Mouse (Mus musculus) lung, adult 2 months (tissue): ENCODE results near the gene Gpr108.

Source experiments
- CTCF ChIP-seq: fragments of 200-500 bp; IDR thresholded peaks from 2 replicates; pipeline ENCODE4 v1.5.1; 2011; ENCODE audit warnings: mild to moderate bottlenecking, low read length, control low read depth; ENCODE audit not compliant: insufficient read depth
- POLR2A ChIP-seq: fragments of 200-500 bp; IDR thresholded peaks from 2 replicates; pipeline ENCODE4 v1.6.1; 2011; ENCODE audit warnings: low read depth, mild to moderate bottlenecking, control low read depth, low read length, borderline replicate concordance; ENCODE audit errors: extremely low read depth

DNA sequence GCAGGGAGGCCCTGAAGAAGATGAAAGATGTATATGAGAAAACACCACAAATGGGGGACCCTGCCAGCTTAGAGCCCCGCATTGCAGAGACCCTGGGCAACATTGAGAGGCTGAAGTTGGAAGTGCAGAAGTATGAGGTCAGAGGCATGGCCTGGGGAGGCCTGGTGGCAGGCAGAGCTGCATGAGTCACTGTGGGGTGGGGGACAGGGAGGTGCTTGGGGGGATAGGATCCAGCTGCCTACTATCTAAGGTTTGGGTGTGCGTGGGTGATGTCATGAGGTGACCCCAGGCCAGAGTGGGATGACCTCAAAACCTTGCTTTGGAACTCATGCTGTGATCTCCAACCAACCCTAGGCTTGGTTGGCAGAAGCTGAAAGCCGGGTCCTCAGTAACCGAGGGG is 13.0 kb upstream of the Gpr108 start:
- TF ChIP-seq POLR2A (no peak), CTCF (no peak)
